Mouse (Mus musculus) CH12.LX (cell line): Measurements from ENCODE around the gene Vps35l. TPM values are rescaled to one million over a fixed set of nuclear protein-coding genes. Genes with fewer than 3 reads are reported as not detected.

Experiments used
- DNase-seq: peaks from one replicate; pipeline ENCODE4 v3.0.0-alpha.2; 2013; ENCODE audit errors: extremely low read depth
- H3K27ac ChIP-seq: 2 replicates; pipeline ENCODE4 v1.5.1; 2012; ENCODE audit warnings: low read depth, mild to moderate bottlenecking, control low read depth, moderate library complexity; ENCODE audit not compliant: insufficient read depth
- H3K27me3 ChIP-seq: replicated peaks from 2 replicates; pipeline ENCODE3; 2012; ENCODE audit warnings: inconsistent platforms
- H3K36me3 ChIP-seq, 2 experiments: replicated peaks in 1 of 2; 2 replicates each; pipeline versions ENCODE3 to v1.6.1; 2012; ENCODE audit warnings: inconsistent platforms in 1 of 2, low read length in 1 of 2, mild to moderate bottlenecking in 1 of 2, mixed read lengths in 1 of 2, moderate library complexity in 1 of 2; ENCODE audit not compliant: control insufficient read depth in 1 of 2, insufficient read depth in 1 of 2
- H3K4me1 ChIP-seq, 2 experiments: 2 replicates each; pipeline ENCODE4 v1.6.1; 2012; ENCODE audit warnings: inconsistent platforms in 1 of 2, moderate library complexity in 1 of 2; ENCODE audit not compliant: insufficient read depth in 2 of 2, control insufficient read depth in 1 of 2
- H3K4me2 ChIP-seq: 2 replicates; pipeline ENCODE4 v1.6.1; 2012; ENCODE audit warnings: low read depth, mild to moderate bottlenecking, control low read depth; ENCODE audit not compliant: poor library complexity, insufficient read depth, severe bottlenecking
- H3K4me3 ChIP-seq, 3 experiments: fragments of 150-350 bp in 1 of 3; sonication (generic) in 1 of 3; replicated peaks in 1 of 3; 2 replicates each; pipeline versions ENCODE3 to v1.5.1; 2011 to 2012; ENCODE audit warnings: low read depth in 2 of 3, low read length in 2 of 3, mild to moderate bottlenecking in 2 of 3, moderate library complexity in 2 of 3, control low read depth in 1 of 3, improper control_type of control experiment in 1 of 3, inconsistent platforms in 1 of 3, mixed read lengths in 1 of 3; ENCODE audit not compliant: poor library complexity in 1 of 3
- H3K79me2 ChIP-seq: replicated peaks from 2 replicates; pipeline ENCODE4 v1.6.1; 2012; ENCODE audit warnings: mild to moderate bottlenecking, moderate library complexity; ENCODE audit not compliant: control insufficient read depth, poor library complexity, insufficient read depth, severe bottlenecking; ENCODE audit errors: extremely low read depth
- H3K9ac ChIP-seq: 2 replicates; pipeline ENCODE4 v1.6.1; 2012; ENCODE audit warnings: low read depth, mild to moderate bottlenecking, control low read depth, moderate library complexity; ENCODE audit not compliant: insufficient read depth
- H3K9me3 ChIP-seq: replicated peaks from 2 replicates; pipeline ENCODE3; 2012; ENCODE audit warnings: low read length, inconsistent platforms, mixed read lengths
- ELF1 ChIP-seq: IDR thresholded peaks from 2 replicates; pipeline ENCODE4 v1.6.1; 2014; ENCODE audit warnings: low read depth, mild to moderate bottlenecking, inconsistent platforms, low read length, improper control_type of control experiment
- EP300 ChIP-seq: IDR thresholded peaks from 2 replicates; pipeline ENCODE4 v1.6.1; 2011; ENCODE audit warnings: low read length, improper control_type of control experiment
- ETS1 ChIP-seq: conservative IDR thresholded peaks from 2 replicates; pipeline ENCODE4 v1.6.1; 2012; ENCODE audit warnings: low read depth, mild to moderate bottlenecking, inconsistent platforms, low read length, improper control_type of control experiment, moderate library complexity
- IRF4 ChIP-seq: IDR thresholded peaks from 2 replicates; pipeline ENCODE4 v1.6.1; 2014; ENCODE audit warnings: low read depth, mild to moderate bottlenecking, inconsistent platforms, low read length, improper control_type of control experiment
- JUND ChIP-seq: conservative IDR thresholded peaks from 2 replicates; pipeline ENCODE4 v1.6.1; 2011; ENCODE audit warnings: low read depth, low read length, improper control_type of control experiment
- MAFK ChIP-seq: IDR thresholded peaks from 2 replicates; pipeline ENCODE4 v1.6.1; 2011; ENCODE audit warnings: low read length, improper control_type of control experiment; ENCODE audit not compliant: insufficient replicate concordance
- MEF2A ChIP-seq: IDR thresholded peaks from 2 replicates; pipeline ENCODE4 v1.6.1; 2014; ENCODE audit warnings: low read depth, mild to moderate bottlenecking, inconsistent platforms, low read length, improper control_type of control experiment, borderline replicate concordance
- POLR2A ChIP-seq: IDR thresholded peaks from 2 replicates; pipeline ENCODE4 v1.6.1; 2011; ENCODE audit warnings: low read depth, mild to moderate bottlenecking, improper control_type of control experiment, low read length
- POLR2AphosphoS2 ChIP-seq: IDR thresholded peaks from 2 replicates; pipeline ENCODE4 v1.6.1; 2011; ENCODE audit warnings: low read depth, low read length, improper control_type of control experiment
- RAD21 ChIP-seq: IDR thresholded peaks from 2 replicates; pipeline ENCODE4 v1.6.1; 2011; ENCODE audit warnings: low read depth, mild to moderate bottlenecking, low read length, improper control_type of control experiment, moderate library complexity
- SMC3 ChIP-seq: IDR thresholded peaks from 2 replicates; pipeline ENCODE4 v1.6.1; 2011; ENCODE audit warnings: low read depth, low read length, improper control_type of control experiment
- TCF12 ChIP-seq: IDR thresholded peaks from 2 replicates; pipeline ENCODE4 v1.6.1; 2014; ENCODE audit warnings: low read depth, mild to moderate bottlenecking, inconsistent platforms, low read length, improper control_type of control experiment
- USF1 ChIP-seq: IDR thresholded peaks from 2 replicates; pipeline ENCODE4 v1.6.1; 2014; ENCODE audit warnings: low read depth, mild to moderate bottlenecking, inconsistent platforms, low read length, improper control_type of control experiment
- USF2 ChIP-seq: conservative IDR thresholded peaks from 2 replicates; pipeline ENCODE4 v1.6.1; 2011; ENCODE audit warnings: low read depth, low read length, improper control_type of control experiment
- ZC3H11A ChIP-seq: IDR thresholded peaks from 2 replicates; pipeline ENCODE4 v1.6.1; 2012; ENCODE audit warnings: low read depth, mild to moderate bottlenecking, inconsistent platforms, low read length, improper control_type of control experiment
- ZKSCAN1 ChIP-seq: IDR thresholded peaks from 2 replicates; pipeline ENCODE4 v1.6.1; 2012; ENCODE audit warnings: low read depth, inconsistent platforms, low read length, improper control_type of control experiment, borderline replicate concordance
- ZMIZ1 ChIP-seq: IDR thresholded peaks from 2 replicates; pipeline ENCODE4 v1.6.1; 2012; ENCODE audit warnings: low read depth, mild to moderate bottlenecking, inconsistent platforms, low read length, improper control_type of control experiment
- ZNF384 ChIP-seq: IDR thresholded peaks from 2 replicates; pipeline ENCODE4 v1.6.1; 2012; ENCODE audit warnings: low read depth, low read length, improper control_type of control experiment, inconsistent platforms
- dilution Hi-C: fragments of 300-500 bp; cut with MboI; formaldehyde crosslinking; loops from 2 replicates; pipeline ENCODE4 v1.14.3; 2020; ENCODE audit warnings: low sequenced_read_pairs; ENCODE audit not compliant: extremely low pct_unique_long_range_greater_than_20kb, extremely low pct_ligation_motif_present
- in situ Hi-C: fragments of 300-500 bp; cut with MboI; formaldehyde crosslinking; loops from 3 replicates; pipeline ENCODE4 v1.14.3; 2019; ENCODE audit warnings: low sequenced_read_pairs, low pct_ligation_motif_present, low pct_unique_long_range_greater_than_20kb, mixed read lengths
- polyA plus RNA-seq: library from polyadenylated mRNA; unstranded; fragments of >175 nt; gene quantifications from 2 replicates; pipeline ENCODE4 v1.2.1, GENCODE M21; 2012; ENCODE audit warnings: low read depth; ENCODE audit not compliant: insufficient read length
- total RNA-seq, 2 experiments: library from RNA; depleted of rRNA; stranded (reverse); fragments of 300-350 nt in 1 of 2; fragments of >200 nt in 1 of 2; gene quantifications; 2 replicates each; pipeline ENCODE4 v1.2.3; 2012 to 2014

The Vps35l gene
- total and polyA plus RNA-seq, 3 experiments: 43.9 to 57.7 (median 54.7) TPM

DNA sequence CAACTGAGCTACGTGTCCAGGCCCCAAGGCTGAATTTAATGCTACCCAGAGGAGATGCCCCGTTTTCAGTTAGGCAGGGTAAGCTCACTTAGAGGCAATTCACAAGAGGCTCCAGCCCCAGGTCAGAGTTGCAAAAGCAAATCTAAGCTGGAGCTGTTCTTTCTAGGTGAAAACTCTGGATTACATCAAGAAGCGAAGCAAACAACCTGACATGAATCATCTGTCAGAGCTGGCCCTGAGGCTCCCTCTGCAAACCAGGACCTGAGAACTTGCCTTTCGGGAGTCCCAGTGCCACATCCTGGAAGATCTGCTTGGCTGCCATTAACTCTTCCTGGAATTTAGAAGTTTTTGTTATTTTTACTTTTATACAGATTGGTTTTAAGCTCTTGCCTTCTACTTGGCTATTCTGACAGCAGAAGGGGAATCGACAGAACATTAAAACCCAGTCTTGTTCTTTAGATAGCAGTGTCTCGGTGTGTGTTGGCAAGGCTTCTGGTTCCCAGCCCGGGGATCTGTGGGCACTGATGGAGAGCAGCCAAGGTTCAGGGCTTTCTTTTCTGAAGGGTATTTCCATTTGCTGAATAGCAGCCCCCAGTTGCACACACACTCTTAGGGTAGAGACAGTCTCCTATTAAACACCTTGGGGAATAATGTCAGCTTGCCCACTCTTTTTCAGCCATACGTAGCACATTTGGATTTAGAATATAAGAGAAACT, 101.2 kb downstream of the Vps35l start:
- Histone ChIP-seq H3K27me3 (no peaks in the 10 kb centered on the region), H3K36me3 (peaks cover 80 to 100% of the 10 kb centered on the region in 2 experiments), H3K4me2 (no peak overlapping the region), H3K9ac (no peak overlapping the region), H3K9me3 (no peaks in the 10 kb centered on the region), H3K4me1 (peaks cover 0 to 12% of the 10 kb centered on the region in 2 experiments; a peak in 2 of 4 replicates), H3K4me3 (no peak overlapping the region), H3K27ac (no peak overlapping the region), H3K79me2 (no peaks in the 10 kb centered on the region)
- in situ Hi-C loops: no loop called here
- DNase-seq: no peak
- dilution Hi-C loops: no loop called here
- no peak for TF ChIP-seq MAFK
- no peak for TF ChIP-seq TCF12
- no peak for TF ChIP-seq MEF2A
- TF ChIP-seq POLR2A: no peak
- no peak for TF ChIP-seq EP300
- TF ChIP-seq SMC3: no peak

DNA sequence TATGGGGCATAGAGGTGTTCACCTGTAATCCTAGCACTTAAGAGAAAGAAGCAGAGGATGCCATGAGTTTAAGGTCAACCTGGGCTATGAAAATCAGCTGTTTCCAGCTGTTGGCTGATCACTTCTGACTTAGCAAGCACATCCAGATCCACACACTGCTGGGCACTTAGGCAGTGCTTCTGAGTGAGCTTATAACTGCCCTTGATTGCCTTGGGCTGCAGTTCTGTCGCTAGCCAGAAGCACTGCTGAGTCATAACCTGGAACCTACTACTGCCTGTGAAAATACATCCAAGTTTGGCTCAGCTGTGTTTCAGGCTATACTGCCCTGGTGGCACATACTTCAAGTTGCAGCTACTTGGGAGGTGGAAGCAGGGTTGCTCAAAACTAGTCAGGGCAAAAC, 101.8 kb downstream of the Vps35l start:
- Histone ChIP-seq H3K4me2 (no peak overlapping the region), H3K27ac (no peak overlapping the region; the same call in 1 of the 2 replicates), H3K4me3 (no peak overlapping the region), H3K27me3 (no peaks in the 10 kb centered on the region), H3K9ac (no peak overlapping the region), H3K36me3 (peaks cover 79 to 100% of the 10 kb centered on the region in 2 experiments), H3K79me2 (no peaks in the 10 kb centered on the region), H3K4me1 (peaks cover 0 to 12% of the 10 kb centered on the region in 2 experiments; a peak in 2 of 4 replicates), H3K9me3 (no peaks in the 10 kb centered on the region)
- peak; percentile 11 for DNase-seq
- dilution Hi-C loops: no loop called here
- TF ChIP-seq TCF12: no peak
- in situ Hi-C loops: no loop called here

DNA sequence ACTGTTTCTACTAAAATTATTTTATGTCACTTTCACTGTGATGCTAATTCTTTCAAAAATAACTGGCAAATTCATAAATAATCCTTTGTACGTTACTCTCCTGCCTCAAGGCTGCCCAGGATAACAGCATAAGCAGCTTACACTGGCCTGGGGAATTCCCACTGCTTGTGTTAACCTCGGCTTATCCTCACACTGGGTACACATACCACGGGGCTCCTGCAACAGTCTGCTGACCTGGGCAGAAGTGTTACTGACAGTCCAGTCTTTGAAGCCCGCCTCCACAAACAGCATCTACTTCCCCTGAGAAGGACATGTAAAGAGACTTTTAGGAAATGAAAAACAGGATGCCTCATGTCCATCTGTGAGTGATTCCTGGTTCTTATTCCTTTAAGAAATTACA, 102.9 kb downstream of the Vps35l start:
- dilution Hi-C loops: no loop called here
- in situ Hi-C loops: no loop called here
- Histone ChIP-seq H3K9me3 (no peaks in the 10 kb centered on the region), H3K36me3 (peaks cover 82 to 99% of the 10 kb centered on the region in 2 experiments), H3K27ac (no peak overlapping the region), H3K4me1 (peaks cover 0 to 12% of the 10 kb centered on the region in 2 experiments; a peak in 2 of 4 replicates), H3K27me3 (no peaks in the 10 kb centered on the region), H3K9ac (no peak overlapping the region), H3K4me2 (no peak overlapping the region), H3K4me3 (no peak overlapping the region), H3K79me2 (no peaks in the 10 kb centered on the region)
- no peak for DNase-seq
- TF ChIP-seq RAD21: no peak
- no peak for TF ChIP-seq ZKSCAN1
- no peak for TF ChIP-seq POLR2A
- no peak for TF ChIP-seq USF2
- no peak for TF ChIP-seq ZC3H11A
- no peak for TF ChIP-seq JUND
- no peak for TF ChIP-seq IRF4
- no peak for TF ChIP-seq ZNF384
- no peak for TF ChIP-seq TCF12
- no peak for TF ChIP-seq ETS1
- TF ChIP-seq ZMIZ1: no peak
- TF ChIP-seq POLR2AphosphoS2: no peak
- TF ChIP-seq EP300: no peak
- no peak for TF ChIP-seq ELF1
- TF ChIP-seq USF1: no peak
